Mouse (Mus musculus) MEL-GATA-1-ER (cell line): ENCODE data around the gene Erc2.

Experiments
- DNase-seq: peaks from one replicate; pipeline ENCODE4 v3.0.0-alpha.2; 2012; ENCODE audit warnings: low read depth; ENCODE audit errors: extremely low read depth

Erc2 gene

GRCm38 (mm10) chr14:28371651-28372050 is 749.4 kb downstream of the Erc2 start:
- no peak for DNase-seq

- DNase-seq: no peak
Observed at GRCm38 (mm10) chr14:28375642-28376091, 753.4 kb downstream of the Erc2 start.

- DNase-seq: no peak
Observed at GRCm38 (mm10) chr14:28376208-28376805, 754.1 kb downstream of the Erc2 start.

- no peak for DNase-seq
Observed at GRCm38 (mm10) chr14:28377519-28377918, 755.3 kb downstream of the Erc2 start.

GRCm38 (mm10) chr14:28380129-28380528 is 757.9 kb downstream of the Erc2 start:
- DNase-seq: no peak

- no peak for DNase-seq
Observed at GRCm38 (mm10) chr14:28381801-28382550, 759.7 kb downstream of the Erc2 start.

- DNase-seq: no peak
Observed at GRCm38 (mm10) chr14:28386815-28387607, 764.8 kb downstream of the Erc2 start.

- no peak for DNase-seq
Observed at GRCm38 (mm10) chr14:28398915-28399314, 776.7 kb downstream of the Erc2 start.

GRCm38 (mm10) chr14:28399897-28400296 is 777.7 kb downstream of the Erc2 start:
- DNase-seq: no peak

- no peak for DNase-seq
Observed at GRCm38 (mm10) chr14:28405277-28405840, 783.1 kb downstream of the Erc2 start.

GRCm38 (mm10) chr14:28409390-28409789 is 787.2 kb downstream of the Erc2 start:
- no peak for DNase-seq

- no peak for DNase-seq
Observed at GRCm38 (mm10) chr14:28409796-28410347, 787.6 kb downstream of the Erc2 start.

GRCm38 (mm10) chr14:28410789-28411225 is 788.6 kb downstream of the Erc2 start:
- DNase-seq: no peak

- DNase-seq: no peak
Observed at GRCm38 (mm10) chr14:28412252-28412995, 790.2 kb downstream of the Erc2 start.

GRCm38 (mm10) chr14:28413516-28413915 is 791.3 kb downstream of the Erc2 start:
- no peak for DNase-seq

GRCm38 (mm10) chr14:28417019-28417418 is 794.8 kb downstream of the Erc2 start:
- DNase-seq: no peak

- DNase-seq: no peak
Observed at GRCm38 (mm10) chr14:28418497-28418896, 796.3 kb downstream of the Erc2 start.

GRCm38 (mm10) chr14:28419188-28419587 is 797.0 kb downstream of the Erc2 start:
- DNase-seq: no peak

GRCm38 (mm10) chr14:28420596-28420995 is 798.4 kb downstream of the Erc2 start:
- no peak for DNase-seq

- no peak for DNase-seq
Observed at GRCm38 (mm10) chr14:28426610-28427009, 804.4 kb downstream of the Erc2 start.
